Mouse (Mus musculus) lung, postnatal 4 days (tissue): ENCODE data around the gene Atn1.
A peak's percentile ranks its signal among the peaks of the same experiment; 100 is the strongest.

ENCODE experiments used
- DNase-seq, 2 experiments: peaks; one replicate each; pipeline ENCODE4 v3.0.0; 2021

Gene Atn1

GRCm38 (mm10) chr6:124708289-124708889 lies 47.9 kb downstream of the Atn1 start:
- DNase-seq: no peak

DNA sequence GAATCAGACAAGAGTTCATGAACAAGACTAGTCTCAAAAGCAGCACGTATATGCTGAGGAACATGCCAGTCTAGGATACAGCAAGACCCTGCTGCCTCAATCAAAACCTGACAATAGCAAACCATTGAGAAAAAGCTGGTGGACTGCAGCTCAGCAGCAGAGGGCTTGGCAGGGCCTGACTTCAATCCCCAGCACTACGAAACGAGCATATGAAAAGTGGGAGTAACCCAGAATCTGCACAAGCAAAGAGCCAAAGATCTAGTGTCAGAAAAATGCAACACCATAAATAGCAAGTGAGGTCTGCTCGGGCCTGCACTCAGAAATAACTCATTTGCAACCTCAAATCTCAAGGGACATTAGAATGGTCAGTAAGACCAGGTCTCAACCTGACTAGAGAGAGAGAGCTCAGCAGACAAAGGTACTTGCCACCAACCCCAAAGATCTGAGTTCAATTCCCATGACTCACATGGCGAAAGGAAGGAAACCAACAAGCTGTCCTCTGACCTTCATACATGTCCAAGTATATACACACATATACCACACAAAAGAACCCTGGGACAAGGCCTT lies 50.2 kb downstream of the Atn1 start:
- no peak for DNase-seq

DNA sequence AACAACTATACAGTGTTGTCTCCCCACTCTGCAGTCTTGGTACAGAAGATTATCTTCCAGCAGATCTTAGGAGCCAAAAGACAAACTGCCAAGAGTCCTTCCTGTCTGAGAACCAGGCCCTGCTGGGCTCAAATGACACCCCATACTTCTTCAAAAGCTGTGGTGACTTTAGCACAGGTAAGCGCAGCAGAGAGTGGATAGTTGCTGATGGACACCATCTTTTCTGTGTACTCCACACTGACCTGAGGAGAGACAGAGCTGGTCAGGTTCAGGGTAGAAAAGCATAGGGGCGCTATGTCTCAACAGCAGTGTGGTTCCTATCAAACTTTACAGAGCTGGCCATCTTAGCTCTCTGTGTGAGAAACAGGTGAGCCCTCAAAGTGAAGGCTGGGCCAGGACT lies 51.9 kb downstream of the Atn1 start:
- DNase-seq: no peak

GRCm38 (mm10) chr6:124703789-124704188 lies 52.5 kb downstream of the Atn1 start:
- no peak for DNase-seq

DNA sequence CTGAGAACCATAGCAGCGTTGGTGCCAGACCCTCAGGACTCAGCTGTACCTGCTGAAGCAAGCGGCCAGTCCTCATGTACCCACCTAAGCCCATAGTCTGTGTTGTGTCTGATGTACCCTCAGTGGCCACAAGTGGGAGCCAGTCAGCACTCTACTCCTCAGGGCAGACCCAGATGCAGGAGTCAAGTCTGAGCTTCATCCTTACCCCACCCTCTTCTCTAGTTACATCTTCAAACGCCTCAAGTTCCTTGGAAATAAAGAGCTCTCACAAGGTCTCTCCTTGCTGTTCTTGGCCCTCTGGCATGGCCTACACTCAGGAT lies 53.6 kb downstream of the Atn1 start:
- peak; percentile 71 to 81 for DNase-seq

DNA sequence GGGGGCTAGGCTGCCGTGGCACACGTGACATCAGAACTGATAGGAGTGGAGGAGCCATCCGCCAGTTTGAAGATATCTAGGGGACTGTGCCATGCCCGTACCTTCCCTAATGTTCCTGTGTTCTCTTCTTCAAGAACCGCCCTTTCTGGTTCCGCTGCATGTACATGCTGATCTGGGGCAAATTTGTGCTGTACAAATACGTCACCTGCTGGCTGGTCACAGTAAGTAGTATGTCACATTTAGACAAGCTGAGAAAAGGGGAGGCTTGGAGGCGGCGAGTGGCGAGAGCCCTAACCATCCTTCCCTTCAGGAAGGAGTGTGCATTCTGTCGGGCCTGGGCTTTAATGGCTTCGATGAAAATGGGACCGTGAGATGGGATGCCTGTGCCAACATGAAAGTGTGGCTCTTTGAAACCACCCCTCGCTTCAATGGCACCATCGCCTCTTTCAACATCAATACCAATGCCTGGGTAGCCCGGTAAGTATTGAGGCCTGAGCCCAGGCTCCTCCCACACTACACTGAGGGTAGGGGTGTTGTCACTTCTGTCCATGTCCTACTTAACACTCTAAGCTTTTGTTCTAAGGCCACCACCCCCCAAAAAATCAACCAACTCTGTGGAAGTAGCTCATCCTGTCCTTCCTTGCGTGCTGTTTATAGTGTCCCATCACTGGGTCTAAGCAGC lies 54.1 kb downstream of the Atn1 start:
- DNase-seq: no peak

DNA sequence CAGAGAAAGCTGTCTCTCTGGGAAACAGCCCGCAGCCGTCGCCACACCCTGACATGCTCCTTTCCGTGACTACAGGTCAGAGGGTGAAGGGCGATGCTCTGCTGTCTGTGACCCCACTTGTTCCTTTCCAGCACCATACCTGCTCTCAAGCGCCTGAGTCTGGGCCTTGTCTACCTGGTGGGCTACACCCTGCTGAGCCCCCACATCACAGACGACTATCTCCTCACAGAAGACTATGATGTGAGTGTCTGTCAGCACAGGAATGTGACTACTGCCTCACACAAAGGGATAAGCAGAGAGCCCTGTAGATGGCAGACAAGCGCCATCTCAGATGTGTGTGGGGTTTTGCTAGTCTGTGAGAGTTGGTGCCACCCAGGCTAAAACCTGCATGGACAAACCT lies 55.0 kb downstream of the Atn1 start:
- DNase-seq: no peak

GRCm38 (mm10) chr6:124699962-124700610 lies 56.2 kb downstream of the Atn1 start:
- peak; percentile 59 to 88 for DNase-seq

- no peak for DNase-seq
Observed at GRCm38 (mm10) chr6:124699366-124699765, 57.0 kb downstream of the Atn1 start.

DNA sequence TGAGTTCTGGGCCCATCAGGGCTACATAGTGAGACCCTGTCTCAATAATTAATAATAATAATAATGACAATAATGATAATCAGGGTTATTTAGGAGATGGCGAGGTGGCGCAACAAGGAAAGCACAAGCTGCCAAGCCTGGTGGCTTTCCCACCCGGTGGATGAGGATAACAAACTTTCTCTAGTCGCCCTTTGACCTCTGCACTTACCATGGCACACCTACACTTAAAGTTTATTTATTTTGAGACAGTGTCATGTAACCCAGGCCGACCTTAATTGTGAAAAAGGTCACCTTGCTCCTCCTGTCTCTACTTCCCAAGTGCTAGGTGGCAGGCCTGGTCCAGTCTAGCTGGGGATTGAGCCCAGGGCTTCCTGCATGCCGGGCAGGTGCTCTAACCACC lies 57.6 kb downstream of the Atn1 start:
- no peak for DNase-seq

DNA sequence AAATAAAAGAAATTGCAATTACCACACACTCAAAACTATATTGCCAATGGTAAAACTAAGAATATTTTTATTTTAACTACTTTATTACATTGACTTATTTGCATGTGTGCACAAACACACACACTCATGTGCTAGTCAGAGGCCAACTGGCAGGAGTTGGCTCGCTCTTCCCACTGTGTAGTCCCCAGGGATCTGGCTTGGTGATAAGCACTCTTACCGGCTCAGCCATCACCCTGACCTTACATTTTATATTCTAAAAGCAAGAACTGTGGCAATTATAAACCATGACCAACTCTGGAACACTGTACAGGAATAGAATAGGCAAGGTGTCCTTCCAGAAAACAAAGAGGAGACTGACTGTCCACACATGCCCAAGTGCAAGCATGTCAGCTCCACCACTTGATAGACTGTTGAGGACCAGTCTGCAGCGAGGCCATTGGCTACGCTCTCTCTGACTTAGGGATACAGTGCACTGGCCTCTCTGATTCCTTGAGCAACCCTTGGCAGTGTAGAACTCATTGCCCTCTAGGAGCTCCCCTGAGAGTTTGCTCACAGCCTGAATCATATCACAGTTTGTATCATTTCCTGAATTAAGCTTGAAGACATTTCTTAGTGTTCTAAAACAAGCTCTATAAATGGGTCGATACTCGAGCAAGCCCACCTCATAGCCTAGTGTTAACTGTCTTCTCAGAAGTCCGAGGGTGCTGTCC lies 59.7 kb downstream of the Atn1 start:
- DNase-seq: no peak

GRCm38 (mm10) chr6:124694166-124694955 lies 62.0 kb downstream of the Atn1 start:
- peak; percentile 82 to 90 for DNase-seq

- DNase-seq: no peak
Observed at GRCm38 (mm10) chr6:124693243-124693981, 62.9 kb downstream of the Atn1 start.
